Mouse (Mus musculus) monocyte, adult 5-6 weeks (primary cell): ENCODE results near the gene Rpn2. TPM values are rescaled to one million over a fixed set of nuclear protein-coding genes. Genes with fewer than 3 reads are reported as not detected.

ENCODE experiments used
- ATAC-seq: fragments of 153-309, 156-312 bp; replicated peaks from 2 replicates; pipeline ENCODE4 v1.8.0; 2017; ENCODE audit warnings: mild to moderate bottlenecking; ENCODE audit not compliant: low TSS enrichment, insufficient number of reproducible peaks, severe bottlenecking, poor library complexity, low FRiP score
- total RNA-seq: library from RNA; stranded (forward); fragments of 200-1000, 200-491, 200-594 nt; gene quantifications from 3 replicates; pipeline ENCODE4 v1.2.3, GENCODE M21; 2017

Rpn2 gene
- total RNA-seq, 1 experiment from 2014 or later: 116 TPM

DNA sequence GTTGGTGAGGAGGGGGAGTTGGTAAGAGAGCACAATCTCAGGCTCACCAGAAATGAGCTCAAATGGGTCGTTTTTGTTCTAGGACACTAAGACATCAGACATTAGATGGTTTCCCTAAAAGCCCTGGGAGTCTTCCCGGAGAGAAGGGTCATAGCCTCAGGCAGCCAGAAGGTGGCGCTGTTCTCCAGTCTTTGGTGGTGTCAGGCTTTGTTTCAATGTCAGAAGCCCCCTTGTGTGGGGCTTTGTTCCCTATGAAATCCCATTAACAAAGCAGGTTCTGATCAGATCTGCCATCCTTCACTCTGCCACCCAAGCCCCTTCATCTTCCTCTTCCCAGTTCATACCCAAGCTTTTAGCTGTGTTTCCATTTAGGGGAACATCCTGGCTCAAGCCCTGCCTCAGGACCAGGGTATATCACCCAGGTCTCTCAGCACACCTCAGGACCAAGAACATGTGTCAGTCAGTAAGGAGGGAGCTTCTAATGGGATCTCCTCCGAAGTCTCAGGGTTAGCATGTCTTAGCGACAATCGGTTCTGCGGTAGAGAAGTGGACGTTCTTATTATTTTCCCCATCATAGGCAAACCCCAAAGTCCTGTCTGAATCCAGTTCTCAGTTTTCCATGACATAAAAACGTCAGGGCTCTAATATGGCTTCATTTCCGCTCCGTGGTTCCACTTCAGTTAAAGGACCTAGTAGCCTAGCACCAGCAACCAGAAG, 62.9 kb downstream of the Rpn2 start:
- ATAC-seq: no peak

DNA sequence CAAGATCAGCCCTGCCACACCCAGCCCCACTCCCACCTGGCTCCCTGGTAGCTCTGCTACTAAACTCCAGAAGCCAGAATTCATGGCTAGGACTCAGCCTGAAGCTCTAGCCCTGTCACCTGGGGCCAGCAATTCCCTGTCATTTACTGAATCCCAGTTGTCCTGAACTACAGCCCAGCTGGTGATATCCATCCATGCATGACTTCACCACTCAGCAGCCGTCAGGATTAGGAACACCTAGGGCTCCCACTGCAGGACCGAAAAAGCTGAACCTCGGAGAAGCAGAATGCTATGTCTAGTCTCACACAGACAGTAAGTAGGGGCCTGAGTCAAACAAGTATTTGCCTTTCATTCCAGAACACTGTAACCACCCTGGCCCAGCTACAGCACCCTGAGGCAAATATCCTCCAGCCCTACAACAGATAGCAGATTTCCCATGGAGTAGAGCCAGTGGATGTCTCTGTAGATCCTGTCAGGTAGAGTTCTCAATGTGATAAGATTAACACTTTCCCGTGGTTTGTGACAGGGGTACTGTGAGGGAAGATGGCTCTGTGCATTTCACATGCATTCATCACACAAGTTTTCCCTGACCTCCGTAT, 63.6 kb downstream of the Rpn2 start:
- no peak for ATAC-seq

DNA sequence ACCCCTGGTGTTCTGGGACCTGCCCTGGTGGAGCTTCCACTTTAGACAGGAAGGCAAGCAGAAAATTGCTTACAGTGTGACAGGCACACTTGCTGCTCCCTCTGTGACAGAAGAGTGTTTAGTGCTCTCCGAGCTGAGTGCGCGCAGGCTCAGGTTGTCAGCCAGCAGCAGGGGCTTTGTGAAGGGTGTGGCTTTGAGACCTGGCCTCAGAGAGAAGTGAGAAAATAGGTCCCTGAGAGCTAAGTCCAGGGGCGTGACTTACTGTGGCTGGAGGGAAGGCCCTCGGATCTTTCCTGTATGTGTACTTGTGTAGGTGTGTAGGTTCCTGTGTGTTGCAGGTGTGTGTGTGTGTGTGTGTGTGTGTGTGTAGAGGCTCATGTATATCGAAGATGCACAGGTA, 64.5 kb downstream of the Rpn2 start:
- ATAC-seq: no peak

DNA sequence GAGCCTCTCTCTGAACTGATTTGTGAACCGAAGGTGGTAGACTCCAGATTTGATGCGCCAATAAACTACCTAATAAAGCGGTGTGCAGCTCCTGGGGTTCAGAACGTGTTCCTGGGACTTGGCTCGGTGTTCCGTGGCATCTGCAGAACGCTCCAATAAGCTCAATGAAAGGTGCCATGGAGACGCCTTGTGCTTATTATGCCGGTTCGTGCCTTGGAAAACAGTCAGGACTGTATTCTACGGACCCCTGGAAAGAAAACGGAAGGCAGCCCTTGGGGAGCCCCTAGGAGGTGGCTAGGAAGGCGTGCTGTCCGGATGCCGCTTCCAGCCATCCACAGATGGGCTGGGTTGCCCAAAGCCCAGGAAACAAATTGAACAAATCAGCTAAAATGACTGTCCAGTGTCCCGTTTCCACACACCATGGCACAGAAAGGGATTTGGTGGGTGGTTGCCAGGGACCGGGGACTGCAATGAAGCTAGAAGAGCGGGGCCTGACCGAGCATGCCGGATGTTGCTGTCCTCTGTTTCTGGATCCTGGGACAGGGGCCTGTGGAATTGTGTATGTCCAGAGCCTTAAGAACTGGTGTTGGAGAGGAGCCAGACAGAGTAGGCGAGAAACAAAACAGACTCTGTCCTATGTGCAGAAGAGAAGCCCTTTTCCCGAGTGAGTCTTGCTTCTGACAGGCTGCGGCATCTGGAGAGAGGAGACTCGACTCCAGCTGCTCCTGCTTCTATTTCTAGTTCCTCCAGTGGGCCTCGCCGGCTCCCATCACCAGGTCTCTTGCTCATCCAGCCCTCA, 68.7 kb downstream of the Rpn2 start, which contains the start of gene Ghrh:
Ghrh (minus strand) TSS at position 146 of the 799 bp plus-strand sequence.
- no peak for ATAC-seq

DNA sequence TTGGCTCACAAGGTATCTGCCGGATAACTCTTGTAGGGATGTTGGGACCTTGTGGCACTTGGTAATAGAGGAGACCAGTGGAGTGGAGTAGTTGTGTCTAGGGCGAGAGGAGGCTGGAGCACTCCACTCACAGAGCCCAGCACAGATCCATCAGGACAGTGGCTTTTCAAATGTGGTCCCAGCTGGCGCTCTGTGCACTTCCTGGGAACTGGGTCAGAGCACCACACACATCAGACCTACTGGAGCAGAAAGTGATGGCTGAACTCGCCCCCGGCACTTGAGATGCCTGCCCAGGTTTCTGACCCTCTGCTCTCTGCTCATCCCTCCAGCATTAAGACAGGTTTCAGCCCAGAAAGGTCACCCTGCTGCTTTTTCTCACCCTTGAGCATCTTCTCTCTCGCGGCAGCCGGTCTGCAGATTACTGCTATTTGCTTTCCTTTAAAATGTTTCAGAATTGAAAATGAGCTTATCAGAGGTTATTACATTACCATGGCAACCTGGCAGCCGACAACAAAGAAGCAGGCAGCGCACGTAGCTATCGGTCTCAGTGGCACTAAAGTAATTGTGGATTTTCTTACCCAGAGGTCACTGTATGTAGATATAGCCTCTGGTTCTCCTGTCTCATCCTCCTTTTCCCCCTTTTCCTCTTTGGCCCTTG, 70.4 kb downstream of the Rpn2 start:
- ATAC-seq: no peak

DNA sequence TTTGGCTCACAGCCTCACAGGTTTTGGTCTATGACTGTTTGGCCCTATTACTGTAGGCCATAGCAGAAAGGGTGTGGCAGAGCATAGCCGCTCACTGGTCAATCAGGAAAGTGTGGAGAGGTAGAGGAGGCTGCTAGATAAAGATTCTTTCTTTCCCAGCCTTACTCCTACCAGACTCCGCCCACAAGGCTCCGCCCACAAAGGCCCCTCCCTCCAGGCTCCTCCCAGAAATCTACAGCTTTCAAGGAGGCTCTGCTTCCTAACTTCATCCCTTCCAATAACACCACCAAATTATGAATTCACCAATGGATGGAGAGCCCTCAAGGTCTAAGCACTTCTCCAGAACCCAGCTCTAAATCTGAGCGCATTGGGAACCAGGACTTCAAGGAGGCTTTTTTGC, 74.4 kb downstream of the Rpn2 start:
- ATAC-seq: no peak

DNA sequence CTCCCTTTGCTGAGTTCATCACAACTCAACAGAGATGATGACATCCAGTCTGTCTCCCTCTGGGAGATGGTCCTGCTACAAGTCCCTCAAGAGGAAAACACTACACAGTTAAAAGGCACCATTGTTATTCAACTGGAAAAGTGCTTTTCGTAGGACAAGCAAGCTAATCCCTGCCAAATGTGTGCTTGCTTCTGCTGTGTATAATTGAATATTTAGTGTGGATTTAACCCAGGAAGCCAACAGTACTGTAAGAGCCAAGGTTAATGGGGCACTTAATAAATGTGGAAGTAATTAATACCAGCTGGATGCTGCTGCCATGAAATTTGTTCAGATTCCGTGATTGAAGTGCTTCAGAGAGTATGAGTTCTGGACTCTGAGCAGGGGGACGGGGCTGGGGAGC, 75.3 kb downstream of the Rpn2 start:
- ATAC-seq: no peak

DNA sequence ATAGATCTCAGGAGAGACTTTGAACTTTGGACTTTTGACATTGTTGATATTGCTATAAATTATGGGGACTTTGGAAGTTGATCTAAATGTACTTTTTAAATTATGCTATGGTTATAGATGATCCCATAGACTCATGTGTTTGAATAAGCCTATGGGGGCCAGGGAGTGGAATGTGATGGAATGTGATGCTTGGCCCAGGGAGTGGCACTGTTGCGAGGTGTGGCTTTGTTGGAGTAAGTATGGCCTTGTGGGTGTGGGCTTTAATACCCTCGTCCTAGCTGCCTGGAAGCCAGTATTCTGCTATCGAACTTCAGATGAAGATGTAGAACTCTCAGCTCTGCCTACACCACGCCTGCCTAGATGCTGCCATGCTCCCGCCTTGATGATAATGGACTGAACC, 81.2 kb downstream of the Rpn2 start:
- no peak for ATAC-seq

DNA sequence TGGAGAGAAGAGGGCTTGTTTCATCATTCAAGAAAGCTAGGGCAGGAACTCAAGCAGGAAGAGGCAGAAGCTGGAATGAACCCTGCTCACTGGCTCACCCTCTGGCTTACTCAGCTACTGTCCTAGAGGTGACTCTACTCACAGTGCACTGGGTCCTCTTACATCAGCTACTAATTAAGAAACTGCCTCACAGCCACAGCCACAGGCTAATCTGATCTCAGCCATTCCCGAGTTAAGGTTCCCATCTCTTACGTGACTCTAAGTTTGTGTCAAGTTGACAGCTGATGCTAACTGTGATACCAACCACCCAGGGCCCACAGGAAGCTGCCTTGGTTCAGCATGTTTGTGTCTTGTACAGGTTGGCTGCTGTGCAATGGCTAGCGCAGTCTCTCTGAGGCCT, 84.2 kb downstream of the Rpn2 start:
- ATAC-seq: no peak

DNA sequence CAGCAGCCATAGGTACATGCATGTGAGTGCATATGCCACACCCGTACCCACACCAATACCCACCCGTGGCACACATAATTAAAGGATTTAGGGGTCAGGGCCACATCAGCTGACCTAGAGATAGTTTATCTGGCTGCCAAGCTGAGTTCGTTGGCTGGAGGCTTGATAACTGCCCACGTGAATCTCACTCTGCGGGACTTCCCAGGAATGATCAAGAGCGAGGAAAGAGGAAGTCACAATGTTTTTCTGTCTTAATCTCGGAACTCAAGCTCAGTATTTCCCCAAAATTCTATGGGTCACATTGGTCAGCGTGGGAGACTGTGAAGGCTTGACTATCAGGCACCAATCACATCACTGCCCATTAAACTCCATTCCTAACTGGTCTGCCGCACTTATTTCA, 87.9 kb downstream of the Rpn2 start:
- peak; percentile 75 for ATAC-seq

DNA sequence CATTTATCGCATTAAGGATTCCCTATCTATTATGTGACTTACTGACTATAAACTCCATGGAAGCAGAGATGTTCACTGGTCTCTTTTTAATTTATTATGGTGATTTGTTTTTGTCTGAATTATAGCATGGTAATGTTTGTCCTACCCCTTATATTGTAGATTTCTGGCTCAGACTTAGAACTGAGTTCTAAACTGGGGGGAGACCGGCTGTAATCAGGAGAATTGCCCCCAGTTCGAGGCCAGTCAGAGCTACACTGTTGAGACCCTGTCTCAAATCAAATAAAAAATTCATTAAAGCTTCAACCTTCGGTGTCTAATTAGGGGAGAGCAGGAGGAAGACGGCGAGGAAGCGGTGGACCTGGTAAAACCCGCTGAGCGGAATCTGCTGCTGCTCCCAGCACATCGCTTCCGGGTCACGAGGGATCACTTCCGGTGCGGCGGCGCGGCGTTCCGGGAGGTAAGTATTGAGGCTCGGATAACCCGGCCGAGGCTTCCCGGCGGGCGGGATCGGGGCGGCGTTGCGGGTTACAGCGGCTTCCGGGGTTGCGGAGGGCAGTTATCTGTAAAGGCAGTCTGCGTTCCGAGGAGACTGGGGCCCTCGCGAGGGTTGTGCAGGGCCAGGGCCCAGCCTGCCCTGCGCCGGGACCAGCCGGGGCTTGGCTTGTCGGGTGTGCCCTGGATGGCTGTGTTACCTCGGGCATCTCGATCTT, 88.5 kb downstream of the Rpn2 start, which contains the start of gene Manbal:
Manbal (plus strand) TSS at position 411 of the 710 bp plus-strand sequence.
- ATAC-seq: peak; percentile 84

DNA sequence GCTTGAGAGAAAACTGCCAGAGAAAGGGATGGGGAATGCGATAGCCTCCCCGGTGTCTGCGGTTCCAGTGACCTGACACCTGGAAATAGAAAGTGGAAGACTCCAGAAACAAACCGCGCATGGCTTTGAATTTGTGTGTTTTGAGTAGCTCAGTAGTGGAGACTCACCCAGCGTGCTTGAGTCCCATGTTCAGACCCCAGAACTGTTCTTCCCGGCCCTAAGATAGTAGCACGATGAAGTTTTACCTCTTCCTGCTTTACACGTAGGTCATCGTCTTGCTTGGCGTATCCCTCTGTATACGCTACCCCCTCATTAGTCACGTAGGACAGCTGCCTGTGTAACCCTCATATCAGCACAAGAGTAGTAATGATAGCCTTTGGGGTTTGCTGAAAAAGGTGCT, 89.2 kb downstream of the Rpn2 start:
- ATAC-seq: no peak

DNA sequence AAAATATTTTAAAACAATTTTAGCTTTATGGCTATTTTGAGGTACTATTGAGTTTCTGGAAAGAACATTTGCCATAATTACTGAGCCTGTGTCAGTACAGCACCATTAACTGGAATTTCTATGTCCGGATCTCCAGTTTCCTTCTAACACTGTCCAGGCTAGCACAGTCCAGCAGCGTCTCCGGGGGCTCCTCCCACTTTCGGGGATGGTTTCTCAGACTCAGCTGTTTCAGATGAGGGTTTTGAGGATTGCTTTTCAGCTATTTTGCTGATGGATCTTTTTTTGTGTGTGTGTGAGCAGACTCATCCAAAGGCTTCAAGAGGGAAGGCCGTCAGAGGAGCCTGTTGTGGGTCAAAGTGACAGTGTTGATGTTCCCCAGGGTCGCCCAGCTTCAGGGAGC, 92.9 kb downstream of the Rpn2 start:
- no peak for ATAC-seq

DNA sequence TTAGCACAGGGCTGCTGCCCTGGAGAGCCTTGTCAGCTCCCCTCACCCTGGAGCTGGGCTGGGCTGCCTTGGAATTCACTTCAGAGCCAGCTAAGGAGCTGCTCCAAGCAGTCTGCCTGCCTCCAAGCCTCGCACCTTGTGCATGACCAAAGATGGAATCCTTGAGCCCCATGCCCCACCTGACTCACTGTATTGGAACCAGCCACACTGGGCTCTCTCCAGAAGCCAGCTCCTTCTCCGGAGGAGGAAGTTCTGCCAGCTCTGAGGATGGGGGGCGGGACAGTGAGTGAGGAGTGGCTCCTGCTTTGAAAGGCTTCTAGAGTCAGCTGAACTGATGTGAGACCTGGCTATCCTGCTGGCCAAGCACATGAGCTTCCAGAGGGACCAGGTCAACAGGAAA, 94.9 kb downstream of the Rpn2 start:
- ATAC-seq: no peak

DNA sequence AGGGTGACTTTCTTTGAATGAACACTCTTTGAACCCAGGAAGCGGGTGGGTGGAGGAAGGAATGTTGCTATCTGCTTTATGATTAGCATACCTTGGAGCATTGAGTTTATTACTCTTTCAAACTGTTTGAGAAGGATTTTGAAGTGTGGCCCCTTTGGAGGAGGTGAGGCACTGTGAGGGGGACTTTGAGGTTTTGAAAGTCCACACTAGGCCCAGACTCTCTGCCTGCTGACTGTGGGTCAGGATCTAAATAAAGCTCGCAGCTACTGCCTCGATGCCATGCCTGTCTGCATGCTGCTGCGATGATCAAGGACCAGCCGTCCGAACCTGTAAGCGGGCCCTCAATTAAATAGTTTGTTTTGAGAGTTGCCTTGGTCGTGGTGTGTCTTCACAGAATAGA, 96.2 kb downstream of the Rpn2 start:
- ATAC-seq: no peak
